Mouse (Mus musculus) spleen, postnatal 4 days (tissue): ENCODE data around the gene Cpne4.

Experiments used
- DNase-seq, 2 experiments: peaks; one replicate each; pipeline ENCODE4 v3.0.0; 2022; ENCODE audit warnings: low spot score in 2 of 2

Gene Cpne4

GRCm38 (mm10) chr9:105046014-105046413 is 498.9 kb downstream of the Cpne4 start:
- no peak for DNase-seq

GRCm38 (mm10) chr9:105048351-105048750 is 501.3 kb downstream of the Cpne4 start:
- no peak for DNase-seq

GRCm38 (mm10) chr9:105049636-105050035 is 502.6 kb downstream of the Cpne4 start:
- DNase-seq = no peak

- no peak for DNase-seq
Observed at GRCm38 (mm10) chr9:105050257-105050656, 503.2 kb downstream of the Cpne4 start.

GRCm38 (mm10) chr9:105053147-105053557 is 506.1 kb downstream of the Cpne4 start, which contains the start of gene Mrpl3:
Gene Mrpl3, plus strand, starts transcription at chr9:105053239.
- peak; percentile 80 to 93 for DNase-seq

- no peak for DNase-seq
Observed at GRCm38 (mm10) chr9:105053812-105054211, 506.7 kb downstream of the Cpne4 start.

- DNase-seq = no peak
Observed at GRCm38 (mm10) chr9:105069106-105069505, 522.0 kb downstream of the Cpne4 start.

- no peak for DNase-seq
Observed at GRCm38 (mm10) chr9:105072991-105073748, 526.1 kb downstream of the Cpne4 start.

- DNase-seq = no peak
Observed at GRCm38 (mm10) chr9:105074851-105075250, 527.8 kb downstream of the Cpne4 start.

- DNase-seq = no peak
Observed at GRCm38 (mm10) chr9:105076756-105077424, 529.8 kb downstream of the Cpne4 start.

- DNase-seq = no peak
Observed at GRCm38 (mm10) chr9:105078460-105078859, 531.4 kb downstream of the Cpne4 start.

- no peak for DNase-seq
Observed at GRCm38 (mm10) chr9:105080246-105080645, 533.2 kb downstream of the Cpne4 start.
